Mouse (Mus musculus) spleen, embryonic (tissue): ENCODE data around the gene Aifm1.

Source experiments
- CTCF ChIA-PET: fragments of 350-600 bp; sonication (Branson Sonifier 250); formaldehyde crosslinking; loops from one replicate; lab custom pipeline; 2022; lab: Charles Lee

The Aifm1 gene

GRCm38 (mm10) chrX:48513166-48513807, at the start of gene Aifm1:
Gene Aifm1 (minus strand): TSS chrX:48513563.
- CTCF ChIA-PET, result no interaction called here

GRCm38 (mm10) chrX:48532175-48532574, 18.8 kb upstream of the Aifm1 start:
- CTCF ChIA-PET, result no interaction called here

GRCm38 (mm10) chrX:48526435-48526834, 13.1 kb upstream of the Aifm1 start:
- CTCF ChIA-PET, result interaction anchor here (0.6 kb wide), 1 partner anchor 245 kb away, joined by 3 read pairs; no protein-coding TSS in a partner anchor

DNA sequence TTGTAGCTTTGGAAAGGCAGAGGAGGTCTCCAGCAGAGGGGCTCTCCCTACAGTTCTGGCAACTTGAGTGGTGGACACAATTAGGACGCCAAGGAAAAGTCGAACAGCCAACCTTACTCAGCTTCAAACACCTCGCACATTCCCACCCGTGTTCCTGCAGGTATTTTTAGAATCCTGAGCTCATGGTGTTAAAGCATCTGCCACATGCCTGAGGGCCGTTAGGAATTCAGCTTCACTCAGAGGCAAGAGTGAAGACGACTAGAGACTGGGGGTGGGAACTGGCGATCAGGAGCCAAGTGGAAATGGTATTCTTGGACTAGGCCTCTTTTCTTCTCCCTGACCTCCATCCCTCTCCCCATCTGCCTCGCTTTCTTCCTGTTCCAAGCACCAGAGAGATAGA, 12.5 kb upstream of the Aifm1 start:
- CTCF ChIA-PET, result no interaction called here

- CTCF ChIA-PET, result no interaction called here
Measured at GRCm38 (mm10) chrX:48525332-48525731, 12.0 kb upstream of the Aifm1 start.

DNA sequence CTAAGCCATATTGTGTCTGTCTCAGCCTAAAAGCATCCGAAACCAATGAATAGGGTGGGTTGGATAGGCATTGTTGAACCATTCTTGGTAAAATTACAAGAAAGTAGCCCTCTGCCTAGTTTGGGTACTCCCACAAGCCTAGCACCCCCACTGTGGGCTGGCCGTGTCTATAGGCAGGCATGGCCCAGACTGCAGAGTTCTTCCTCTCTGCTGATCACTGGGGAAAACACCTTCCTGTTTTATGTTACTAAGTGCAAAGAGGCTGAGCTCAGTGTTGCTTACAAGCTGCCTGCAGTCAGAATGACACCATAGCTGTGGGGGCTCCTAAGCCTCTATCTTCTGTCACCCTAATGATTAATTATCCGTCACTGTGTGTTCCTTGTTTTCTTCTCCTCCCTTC, 10.1 kb upstream of the Aifm1 start:
- CTCF ChIA-PET, result no interaction called here

GRCm38 (mm10) chrX:48521651-48522050, 8.3 kb upstream of the Aifm1 start:
- CTCF ChIA-PET, result no interaction called here

GRCm38 (mm10) chrX:48519549-48520085, 6.3 kb upstream of the Aifm1 start:
- CTCF ChIA-PET, result no interaction called here

DNA sequence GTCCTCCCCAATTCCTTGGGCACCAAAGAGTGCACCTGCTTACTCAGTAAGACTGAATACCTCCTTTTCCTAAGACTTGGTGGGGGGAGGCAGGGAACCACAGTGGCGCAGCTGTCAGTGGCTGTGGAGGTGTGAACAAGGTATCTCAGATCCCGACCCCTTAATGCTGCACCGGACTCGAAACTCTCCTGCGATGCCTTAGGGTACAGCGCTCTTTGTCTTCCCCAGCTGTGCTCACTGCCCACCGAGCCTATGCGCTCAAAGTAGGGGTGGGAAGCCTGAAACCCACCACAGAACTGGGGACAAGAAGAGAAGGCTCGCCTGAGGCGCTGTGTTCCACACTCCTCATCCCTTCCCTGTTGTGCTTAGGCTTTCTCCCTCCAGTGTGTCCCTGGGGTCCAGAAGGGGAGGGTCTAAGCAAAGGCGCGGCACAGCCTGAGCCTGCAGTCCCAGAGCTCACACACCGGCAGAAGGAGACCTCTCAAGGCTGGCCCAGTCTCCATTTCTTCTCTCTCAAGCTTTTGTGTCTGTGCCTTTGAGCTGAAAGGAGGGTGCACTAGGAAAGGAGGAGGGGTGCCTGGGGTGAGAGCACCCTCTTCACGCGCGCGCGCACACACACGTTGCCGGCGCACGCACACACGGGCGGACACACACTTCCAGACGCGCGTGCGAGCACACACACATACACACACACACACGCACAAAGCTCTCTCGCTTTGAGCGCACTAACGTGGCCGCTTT, 5.6 kb upstream of the Aifm1 start, which contains the start of gene Rab33a:
Gene Rab33a, plus strand, starts transcription at position 478 of the 741 bp plus-strand sequence.
- CTCF ChIA-PET, result interaction anchor here (0.6 kb wide), 1 partner anchor 158 kb away, joined by 3 read pairs; no protein-coding TSS in a partner anchor

DNA sequence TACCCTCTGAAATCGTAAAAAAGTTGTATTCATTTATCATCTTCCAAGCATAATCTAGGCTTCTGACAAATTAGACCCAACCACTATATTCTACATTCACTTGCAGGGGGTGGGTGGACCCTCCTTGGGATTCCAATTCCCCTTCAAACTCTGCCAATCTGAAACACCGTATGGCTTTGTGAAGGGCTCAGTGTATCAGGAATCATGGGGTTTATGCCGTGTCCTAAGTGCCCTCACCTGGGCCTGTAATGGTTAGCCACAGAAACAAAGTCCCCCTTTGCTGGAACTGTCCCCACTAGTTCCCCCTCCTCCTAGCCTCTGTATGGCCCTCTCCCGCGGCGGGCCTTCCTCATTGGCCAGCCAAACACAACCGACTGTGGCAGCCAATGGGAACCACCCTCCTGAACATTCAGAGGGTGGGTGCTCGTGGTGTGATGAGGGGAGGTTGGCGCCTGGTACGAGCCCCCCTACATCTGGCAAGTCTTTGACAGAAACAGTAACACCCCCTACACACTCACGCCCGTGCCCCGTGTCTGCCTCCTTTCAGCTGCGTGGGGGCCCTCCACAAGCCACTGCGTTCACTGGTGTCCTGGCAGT, 4.9 kb upstream of the Aifm1 start:
- CTCF ChIA-PET, result no interaction called here

DNA sequence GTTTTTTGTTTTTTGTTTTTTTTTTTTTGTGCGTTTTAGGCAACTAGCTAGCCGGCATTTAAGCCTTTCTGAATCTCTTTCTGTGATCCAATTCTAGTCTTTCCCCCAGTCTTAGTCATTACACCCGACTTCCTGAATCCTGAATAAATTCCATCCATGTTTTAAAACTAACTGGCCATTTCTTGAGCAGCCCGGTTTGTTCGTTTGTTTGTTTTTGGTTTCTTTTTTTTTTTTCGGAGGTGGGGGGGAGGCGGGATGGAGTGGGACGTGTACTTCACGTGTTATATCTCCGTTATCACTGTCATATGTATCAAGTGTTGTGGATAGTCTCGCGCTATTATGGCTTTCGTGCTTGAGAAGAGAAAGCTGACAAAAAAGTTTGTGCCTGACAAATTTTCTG, 461 bp upstream of the Aifm1 start:
- CTCF ChIA-PET, result no interaction called here

- CTCF ChIA-PET, result no interaction called here
Measured at GRCm38 (mm10) chrX:48493763-48494162, 19.6 kb downstream of the Aifm1 start.

GRCm38 (mm10) chrX:48481687-48482086, 31.7 kb downstream of the Aifm1 start:
- CTCF ChIA-PET, result no interaction called here

DNA sequence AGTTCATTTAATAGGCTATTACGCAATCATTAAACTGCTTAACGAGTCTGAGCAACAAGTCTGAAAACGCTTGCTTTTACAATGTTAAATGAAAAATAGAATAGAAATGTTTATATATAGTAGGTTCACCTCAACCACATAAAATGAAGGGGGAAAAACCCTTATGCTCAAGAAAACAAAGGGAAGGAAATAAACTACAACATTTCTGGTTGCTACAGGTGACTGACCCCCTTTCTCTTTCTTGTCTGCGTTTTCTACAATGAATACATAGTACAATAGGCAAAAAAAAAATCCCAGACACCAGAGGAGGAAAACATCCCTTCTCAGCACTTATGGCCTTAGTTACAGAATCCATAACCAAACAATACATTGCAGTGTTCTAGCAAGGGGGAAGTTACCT, 32.3 kb downstream of the Aifm1 start:
- CTCF ChIA-PET, result interaction anchor here (0.5 kb wide), 1 partner anchor 262 kb away, joined by 3 read pairs; no protein-coding TSS in a partner anchor

GRCm38 (mm10) chrX:48467355-48467946, 45.9 kb downstream of the Aifm1 start:
- CTCF ChIA-PET, result no interaction called here

GRCm38 (mm10) chrX:48466174-48466573, 47.2 kb downstream of the Aifm1 start:
- CTCF ChIA-PET, result no interaction called here

- CTCF ChIA-PET, result interaction anchor here (0.7 to 0.9 kb wide), 2 partner anchors 38 to 59 kb away, joined by 3 to 9 read pairs; no protein-coding TSS in a partner anchor
Measured at GRCm38 (mm10) chrX:48464436-48464835, 48.9 kb downstream of the Aifm1 start.

DNA sequence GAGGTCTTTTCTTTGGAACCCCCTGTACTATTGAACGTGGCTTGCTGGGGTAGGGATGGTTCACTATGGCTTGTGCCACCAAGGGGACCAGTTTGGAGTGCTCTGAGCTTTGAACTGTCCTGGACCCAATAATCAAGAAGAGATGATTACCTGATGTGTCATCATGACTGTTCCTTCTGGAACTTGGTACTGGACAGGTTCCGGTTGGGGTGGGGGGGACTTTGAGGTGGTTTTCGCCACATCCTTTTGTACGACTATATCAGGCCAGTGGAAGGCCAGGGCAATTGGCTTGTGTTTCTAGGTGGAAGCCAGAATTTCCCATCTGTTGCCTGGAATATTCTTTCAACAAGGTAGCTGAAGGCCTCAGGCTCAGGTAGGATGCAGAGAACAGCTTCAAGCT, 49.7 kb downstream of the Aifm1 start:
- CTCF ChIA-PET, result interaction anchor here (0.9 to 2.5 kb wide), 2 partner anchors 37 to 40 kb away, joined by 3 to 11 read pairs; no protein-coding TSS in a partner anchor

GRCm38 (mm10) chrX:48462754-48463507, 50.4 kb downstream of the Aifm1 start, which contains the start of gene Elf4:
Gene Elf4 (minus strand): TSS chrX:48463132.
- CTCF ChIA-PET, result interaction anchor here (2.5 kb wide), 1 partner anchor 40 kb away, joined by 11 read pairs; no protein-coding TSS in a partner anchor

GRCm38 (mm10) chrX:48462297-48462696, 51.1 kb downstream of the Aifm1 start:
- CTCF ChIA-PET, result interaction anchor here (0.6 to 2.5 kb wide), 2 partner anchors 39 to 222 kb away, joined by 11 read pairs; no protein-coding TSS in a partner anchor

- CTCF ChIA-PET, result no interaction called here
Measured at GRCm38 (mm10) chrX:48461006-48461405, 52.4 kb downstream of the Aifm1 start.
